Mouse (Mus musculus) ZHBTc4 (cell line): Measurements from ENCODE around the gene Ptprm.
A peak's percentile ranks its signal among the peaks of the same experiment; 100 is the strongest.

Experiments used
- DNase-seq: peaks from one replicate; pipeline ENCODE4 v3.0.0-alpha.2; 2011; ENCODE audit warnings: low read depth, low spot score

The Ptprm gene

GRCm38 (mm10) chr17:66736450-66736849 lies 617.8 kb downstream of the Ptprm start:
- no peak for DNase-seq

DNA sequence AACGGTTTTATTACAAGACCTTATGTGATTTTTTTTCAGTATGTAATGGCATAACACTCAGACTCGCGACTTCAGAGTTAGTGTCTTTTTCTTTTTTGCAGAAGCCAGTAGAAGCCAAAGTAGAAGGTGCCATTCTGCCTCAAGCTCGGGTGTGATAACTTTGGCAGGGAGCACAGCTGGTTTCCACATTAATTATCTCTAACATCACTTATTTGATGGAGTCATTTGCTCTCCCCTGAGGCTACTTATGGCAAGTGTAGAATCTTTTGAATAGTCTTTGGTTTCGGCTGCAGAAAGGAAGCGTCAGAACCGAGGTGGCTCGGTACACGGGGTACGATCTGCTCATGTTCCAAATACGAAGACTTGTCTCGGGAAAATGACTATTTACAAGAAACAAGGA lies 620.7 kb downstream of the Ptprm start:
- DNase-seq, result no peak

DNA sequence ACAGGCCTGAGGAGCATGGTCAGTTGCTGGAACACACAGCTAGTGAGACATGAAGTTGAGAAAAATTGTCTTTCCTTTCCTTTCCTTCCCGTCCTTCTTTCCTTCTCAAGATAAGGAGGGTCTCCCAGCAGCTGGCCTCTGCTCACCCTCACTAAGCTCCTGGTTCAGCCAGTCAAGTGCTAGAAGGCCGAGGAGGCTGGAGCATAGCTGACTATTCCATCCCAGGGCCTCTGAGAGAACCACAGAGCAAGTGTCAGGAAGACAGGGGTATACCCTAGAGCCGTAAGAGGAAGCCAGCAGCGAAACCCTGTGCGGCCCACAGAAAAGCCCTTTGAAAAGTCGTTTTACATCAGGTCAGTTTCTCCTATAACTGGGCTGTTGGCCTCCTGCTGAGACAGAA lies 624.3 kb downstream of the Ptprm start:
- DNase-seq, result no peak

GRCm38 (mm10) chr17:66720992-66721351 lies 633.3 kb downstream of the Ptprm start:
- no peak for DNase-seq

DNA sequence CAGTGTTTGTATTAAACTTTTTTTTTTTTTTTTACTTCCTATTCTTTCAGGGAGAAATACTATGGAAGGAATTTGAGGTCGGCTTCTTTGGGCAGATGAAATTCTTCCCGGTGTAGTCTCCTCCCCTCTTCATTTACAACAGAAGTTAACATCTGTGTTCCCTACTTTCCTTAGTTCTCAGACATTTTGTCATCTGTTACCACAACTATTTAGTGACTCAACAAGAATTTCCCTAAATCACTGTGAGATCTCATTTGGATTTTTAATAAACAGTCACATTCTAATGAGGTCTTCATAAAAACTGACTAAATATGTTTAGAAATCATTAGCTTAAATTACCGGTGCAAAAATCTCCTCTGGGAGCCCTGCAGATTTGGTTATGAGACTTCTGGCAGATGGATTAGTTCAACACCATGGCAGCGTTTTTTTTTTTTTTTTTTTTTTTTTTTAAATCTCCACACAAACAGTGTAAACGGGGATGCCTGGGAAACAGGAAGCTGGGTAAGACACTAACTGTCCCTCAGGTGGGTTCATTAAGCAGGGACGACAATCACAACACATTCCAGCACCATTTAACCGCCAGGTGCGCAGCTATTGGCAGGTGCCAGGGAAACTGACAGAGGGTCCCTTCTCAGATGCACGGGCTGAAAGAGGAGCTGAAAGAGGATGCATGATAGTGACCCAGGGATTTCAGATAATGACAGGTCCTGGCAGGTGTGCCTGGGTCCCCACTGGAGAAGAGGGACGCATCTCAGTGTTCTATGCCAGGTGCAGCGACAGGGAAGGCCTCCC lies 633.9 kb downstream of the Ptprm start:
- DNase-seq, result peak; percentile 9

GRCm38 (mm10) chr17:66712456-66713205 lies 641.6 kb downstream of the Ptprm start:
- DNase-seq, result no peak

- DNase-seq, result no peak
These were observed 642.8 kb downstream of the Ptprm start for GRCm38 (mm10) chr17:66711221-66712016.

- no peak for DNase-seq
These were observed 643.7 kb downstream of the Ptprm start for GRCm38 (mm10) chr17:66710568-66710967.

- no peak for DNase-seq
These were observed 645.5 kb downstream of the Ptprm start for GRCm38 (mm10) chr17:66708748-66709147.

- no peak for DNase-seq
These were observed 646.6 kb downstream of the Ptprm start for GRCm38 (mm10) chr17:66707684-66708083.

DNA sequence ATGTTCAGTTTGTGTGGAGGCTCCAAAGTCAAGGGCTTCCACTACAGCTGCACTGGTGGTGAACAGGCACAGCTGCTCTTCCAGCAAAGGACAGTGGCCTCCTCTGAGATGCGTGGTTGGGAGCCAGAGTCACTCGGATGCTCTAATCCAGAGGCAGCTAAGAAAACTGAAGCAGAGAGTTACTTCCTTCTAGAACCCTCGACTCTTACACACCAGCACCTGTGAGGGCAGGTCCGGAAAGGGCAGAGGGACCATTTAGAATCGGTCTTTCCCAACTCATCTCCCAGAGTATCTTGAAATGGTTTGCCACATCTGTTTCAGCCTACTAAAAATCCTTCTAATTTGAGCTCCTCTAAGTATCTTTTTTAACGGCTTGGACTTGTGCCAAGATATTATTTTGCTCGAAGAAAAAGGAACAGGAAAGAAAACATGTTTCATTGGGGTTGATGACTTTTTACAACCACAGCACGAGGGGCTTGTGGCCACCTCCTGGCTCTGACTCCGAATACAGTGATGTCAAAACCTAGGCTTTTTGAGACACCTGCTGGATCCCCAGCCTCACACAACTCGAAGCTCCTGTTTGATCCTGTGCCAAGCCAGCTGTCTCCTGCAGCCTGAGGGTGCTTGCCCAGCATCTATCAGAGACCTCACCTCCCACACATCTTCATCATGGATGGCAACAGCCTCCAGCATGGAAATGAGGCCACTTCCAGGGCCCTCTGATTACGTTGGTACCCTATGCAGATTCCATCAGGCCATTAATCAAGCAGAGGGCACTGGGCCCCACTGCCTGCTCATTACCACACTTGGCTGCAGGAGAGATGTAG lies 652.7 kb downstream of the Ptprm start:
- DNase-seq, result no peak

DNA sequence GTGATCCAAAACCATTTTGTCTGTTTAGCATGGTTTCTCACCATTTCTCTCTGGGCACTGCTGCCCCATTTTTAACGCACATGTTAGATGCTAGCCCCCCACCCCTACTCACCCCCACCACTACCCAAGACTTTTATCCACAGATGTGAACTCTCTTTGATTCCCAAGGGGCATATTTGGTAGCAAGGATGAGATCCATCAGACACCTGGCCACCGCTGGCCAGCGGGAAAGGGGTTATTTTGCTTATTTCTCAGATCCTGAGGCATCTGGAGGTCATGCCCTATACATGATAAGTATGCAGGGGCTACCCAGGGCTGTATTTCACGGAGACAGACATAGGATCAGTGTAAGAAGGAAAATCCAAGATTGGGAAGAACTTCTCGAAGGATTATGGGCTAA lies 654.4 kb downstream of the Ptprm start:
- DNase-seq, result no peak

- no peak for DNase-seq
These were observed 656.6 kb downstream of the Ptprm start for GRCm38 (mm10) chr17:66697650-66698049.

GRCm38 (mm10) chr17:66696531-66697172 lies 657.6 kb downstream of the Ptprm start:
- no peak for DNase-seq

GRCm38 (mm10) chr17:66694326-66694725 lies 659.9 kb downstream of the Ptprm start:
- DNase-seq, result no peak

DNA sequence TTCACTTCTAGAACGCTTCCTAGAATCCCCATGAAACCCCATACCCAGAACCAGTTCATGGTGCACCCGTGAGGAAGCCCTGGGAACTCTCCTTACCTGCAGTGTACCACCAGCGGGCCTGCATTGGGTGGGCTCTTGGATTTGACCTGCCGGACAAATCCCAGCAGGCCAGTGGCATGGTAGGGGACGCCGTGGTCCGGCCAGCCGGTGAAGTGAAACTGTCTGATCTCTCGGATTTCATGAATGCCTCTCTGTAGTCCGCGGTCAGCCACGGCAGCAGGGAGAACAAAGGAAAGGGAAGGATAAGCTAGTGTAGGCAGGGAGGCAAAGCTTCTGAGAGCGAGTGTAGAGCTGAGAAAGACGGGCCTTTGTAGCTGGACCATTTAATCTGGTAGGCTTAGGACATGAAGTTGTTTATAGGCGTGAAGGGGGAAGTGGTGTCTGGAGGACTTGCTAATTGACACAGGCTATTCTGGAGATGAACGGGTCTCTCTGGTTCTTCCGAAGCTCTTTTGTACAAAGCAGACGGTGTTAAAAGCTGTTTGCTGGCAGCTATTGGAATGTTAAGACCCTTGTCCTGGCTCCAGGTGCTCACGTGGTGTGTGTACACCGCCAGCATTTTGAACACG lies 660.5 kb downstream of the Ptprm start:
- DNase-seq, result peak; percentile 25

DNA sequence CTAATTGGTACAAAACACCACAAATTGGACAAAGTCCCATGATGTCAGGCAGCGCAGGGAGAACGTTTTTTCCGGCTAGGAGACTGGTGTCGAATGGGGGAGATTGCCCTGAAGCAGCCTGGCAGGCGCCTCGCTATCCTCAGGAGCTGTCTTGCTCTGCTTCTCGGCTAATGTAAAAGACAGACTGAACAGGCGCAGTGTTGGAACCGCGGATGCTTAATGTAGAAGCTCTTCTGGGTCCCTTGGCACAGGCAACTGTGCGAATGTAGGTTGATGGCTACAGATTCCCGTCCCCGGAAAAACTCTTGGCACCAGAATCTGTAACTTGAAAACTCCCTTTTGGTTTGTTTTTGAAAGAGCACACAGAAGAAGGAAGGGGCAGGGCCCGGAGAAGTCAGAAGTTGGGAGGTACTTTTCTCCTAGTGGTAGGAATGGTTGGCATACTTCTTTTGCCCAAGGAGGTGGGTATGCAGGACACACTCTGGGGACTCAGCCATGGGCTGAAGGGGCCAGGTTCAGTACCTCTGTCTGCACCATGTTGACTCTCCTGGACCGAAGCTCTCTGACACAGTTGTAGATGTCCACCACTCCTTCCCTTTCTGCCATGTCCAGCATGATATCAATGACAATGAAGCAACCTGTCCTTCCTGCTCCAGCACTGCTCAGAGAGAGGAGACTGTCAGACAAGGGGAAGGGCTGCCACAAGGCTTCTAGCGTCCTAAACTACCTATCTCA lies 661.1 kb downstream of the Ptprm start:
- DNase-seq, result no peak

DNA sequence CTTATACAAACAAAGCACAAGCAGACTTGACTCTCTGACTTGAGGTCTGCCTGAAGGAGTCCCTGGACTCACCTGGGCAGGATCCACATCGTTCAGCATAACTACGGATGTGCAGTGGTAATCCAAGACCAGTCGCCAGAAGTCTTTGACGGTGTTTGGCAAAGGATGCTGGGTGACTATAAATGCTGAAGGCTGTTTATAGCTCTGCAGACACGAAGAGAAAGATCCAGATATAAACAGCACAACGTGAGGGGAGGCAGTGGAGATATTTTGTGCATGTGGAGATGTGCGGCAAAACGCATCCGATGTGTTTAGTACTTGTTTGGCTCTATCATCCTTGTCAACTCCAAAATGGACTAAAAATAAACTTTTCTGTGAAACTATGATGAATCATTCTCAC lies 666.1 kb downstream of the Ptprm start:
- no peak for DNase-seq

GRCm38 (mm10) chr17:66687543-66687942 lies 666.7 kb downstream of the Ptprm start:
- no peak for DNase-seq
